Mouse (Mus musculus): Measurements from ENCODE around the gene Pbrm1.

Pbrm1 gene

DNA sequence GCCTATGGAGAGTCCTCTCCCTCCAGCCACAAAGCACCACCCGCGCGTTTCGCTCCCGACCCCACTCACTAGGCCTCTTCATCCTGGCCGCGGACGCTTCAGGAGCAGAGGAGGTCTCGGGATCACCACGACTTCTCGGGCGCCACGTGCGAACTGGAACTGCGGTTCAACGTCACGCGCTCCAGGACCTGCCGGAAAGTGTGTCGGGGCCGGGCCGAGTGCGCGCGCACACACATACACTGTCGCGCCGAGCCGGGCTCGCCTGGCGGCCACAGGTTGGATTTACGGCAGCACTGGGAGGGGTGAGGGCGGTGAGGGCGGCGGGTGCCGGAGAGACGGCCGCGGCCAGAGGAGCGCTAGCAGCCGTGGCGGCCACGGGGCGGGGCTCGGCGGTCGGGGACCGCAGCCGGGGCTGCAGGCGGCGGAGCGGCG, at the start of gene Pbrm1, which contains the start of gene Gnl3:
TSS of gene Pbrm1 (plus strand) at position 279 of the 432 bp plus-strand sequence.
TSS of gene Gnl3 (minus strand) at position 293 of the 432 bp plus-strand sequence.
- peak; percentile 96 for DNase-seq

DNA sequence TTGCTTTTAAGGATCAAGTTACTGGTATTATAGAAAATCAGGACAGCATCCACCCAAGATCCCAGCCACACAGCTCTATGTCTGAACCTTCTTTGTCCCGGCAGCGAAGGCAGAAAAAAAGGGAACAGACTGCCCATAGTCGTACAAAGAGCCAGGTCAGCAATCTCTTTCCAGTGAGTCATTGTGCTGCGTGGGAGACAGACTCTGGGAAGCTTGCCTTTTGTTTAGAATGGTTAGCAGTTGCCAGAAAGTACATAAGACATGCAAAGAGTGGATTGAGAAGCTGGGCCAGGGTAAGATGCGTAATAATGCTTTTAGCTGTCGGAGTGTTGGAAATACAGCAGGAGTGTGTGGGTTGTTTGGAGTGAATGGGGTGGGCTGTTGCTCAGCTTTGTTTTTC, 44.7 kb upstream of the Pbrm1 start:
- DNase-seq: no peak

DNA sequence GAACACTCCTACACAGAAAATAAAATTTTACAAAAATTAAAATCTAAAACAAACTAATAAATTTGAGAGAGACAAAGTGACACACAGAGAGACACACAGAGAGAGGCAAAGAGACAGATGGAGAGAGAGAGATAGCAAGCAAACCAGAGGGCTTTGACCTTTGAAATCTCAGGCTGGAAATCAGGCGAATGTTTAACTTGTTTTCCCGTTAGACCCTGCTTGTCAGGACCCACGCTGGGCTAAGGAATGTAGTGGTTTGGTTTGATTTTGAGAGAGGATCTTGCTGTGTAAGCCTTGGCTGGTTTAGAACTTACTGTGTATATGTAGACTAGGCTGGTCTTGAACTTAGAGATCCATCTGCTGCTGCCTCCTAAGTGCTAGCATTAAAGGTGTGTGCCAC, 42.7 kb upstream of the Pbrm1 start:
- DNase-seq: no peak

DNA sequence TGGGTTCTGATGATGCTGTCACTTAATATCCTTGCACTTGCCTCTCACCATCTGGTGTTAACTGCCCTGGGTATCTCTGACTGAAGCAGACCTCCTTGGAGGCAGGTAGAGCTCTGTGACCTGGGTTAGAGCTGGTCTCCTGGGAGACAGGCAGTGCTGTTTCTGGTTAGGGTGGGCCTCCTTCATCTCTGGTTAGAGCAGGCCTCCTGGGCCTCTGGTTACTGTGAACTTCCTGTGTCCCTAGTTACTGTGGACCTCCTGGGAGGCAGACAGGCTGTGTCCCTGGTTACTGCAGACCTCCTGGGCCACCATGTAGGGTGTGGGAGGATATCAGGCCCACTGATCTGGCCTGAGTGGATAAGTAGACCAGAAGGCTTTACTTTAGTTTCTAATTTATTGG, 22.5 kb upstream of the Pbrm1 start:
- DNase-seq: no peak

DNA sequence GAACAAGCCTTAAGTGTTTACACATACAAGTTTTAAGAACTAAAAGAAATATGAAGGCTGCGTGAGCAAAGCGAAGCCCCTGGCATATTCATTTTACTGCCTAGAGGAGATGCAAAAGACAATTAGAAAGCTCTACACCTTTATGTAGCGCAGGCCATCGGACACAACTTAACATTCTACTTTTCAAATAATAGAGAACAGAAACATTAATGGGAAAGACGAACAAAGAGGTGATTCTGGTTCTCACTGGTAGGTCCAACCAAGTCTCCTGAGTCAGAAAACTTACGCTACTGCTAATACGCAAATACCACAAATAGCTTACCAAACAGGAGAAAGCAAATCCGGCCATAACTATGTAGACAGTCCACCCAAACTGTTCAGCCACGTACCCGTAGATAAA, 18.6 kb upstream of the Pbrm1 start:
- no peak for DNase-seq

DNA sequence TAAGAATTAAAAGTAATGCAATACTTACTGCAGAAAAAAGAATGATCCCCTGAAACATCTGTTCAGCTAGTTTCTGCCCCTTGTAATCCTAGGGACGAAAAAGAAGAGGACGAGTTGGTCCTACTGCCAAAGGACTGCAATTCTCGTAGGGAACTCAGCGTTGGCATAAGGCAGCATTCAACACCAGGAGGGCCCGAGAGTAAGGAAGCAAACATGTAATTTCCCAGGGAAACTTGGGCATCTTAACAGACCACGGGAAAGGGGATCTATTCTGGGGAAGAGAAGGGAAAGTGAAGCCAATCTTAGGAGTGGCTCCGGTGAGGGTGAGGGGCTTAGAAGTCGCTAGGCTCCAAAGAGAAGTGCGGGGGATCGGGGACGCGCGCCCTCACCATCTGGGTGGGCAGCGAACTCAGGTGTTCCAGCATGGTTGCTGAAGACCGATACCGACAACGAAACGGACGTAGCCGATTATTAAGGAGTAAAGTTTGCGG, 18.1 kb upstream of the Pbrm1 start:
- no peak for DNase-seq

DNA sequence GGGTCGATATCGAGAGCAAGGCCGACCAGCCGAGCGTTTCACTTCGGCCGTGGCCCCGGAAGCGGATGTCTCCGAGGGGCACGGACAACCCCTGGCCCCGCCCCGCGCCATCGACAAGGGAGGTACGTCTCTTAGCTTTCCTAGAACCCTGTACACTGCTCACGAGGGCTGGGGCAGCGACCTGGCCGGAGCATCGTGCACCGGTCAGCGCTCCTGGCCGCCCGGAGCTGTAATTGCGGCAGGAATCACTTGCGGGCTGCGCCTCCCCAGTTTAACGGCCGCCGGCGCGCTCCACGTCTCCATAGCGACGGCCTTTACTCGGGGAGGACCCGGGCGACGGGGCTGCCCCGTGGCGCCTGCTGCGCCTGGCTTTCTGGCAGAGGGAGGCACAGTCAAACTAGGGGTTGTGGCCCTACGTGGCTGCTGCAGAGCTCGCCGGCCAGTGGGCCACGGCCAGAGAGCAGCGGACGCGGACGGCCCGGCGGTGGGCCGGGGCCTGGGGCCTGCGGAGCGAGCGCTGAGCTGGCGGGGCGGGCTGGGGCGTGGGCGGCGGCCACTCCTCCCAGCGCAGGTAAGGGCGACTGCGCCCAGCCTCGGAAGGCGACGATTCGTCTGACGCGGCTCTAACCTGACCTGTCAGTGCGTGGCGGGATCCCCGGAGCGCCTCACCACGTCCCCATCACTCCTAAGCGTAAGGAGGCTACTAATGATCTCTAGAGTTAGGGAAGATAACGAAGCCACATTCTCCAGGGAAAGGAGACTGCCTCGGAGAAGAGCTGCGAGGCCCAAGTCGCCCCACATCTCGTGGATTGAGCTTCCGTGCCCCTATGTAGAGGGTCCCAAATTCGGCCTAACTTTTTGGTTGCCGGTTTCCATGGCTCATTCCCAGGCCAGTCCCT, 17.4 kb upstream of the Pbrm1 start, which contains the start of the genes Glt8d1 and Spcs1:
TSS of gene Glt8d1 (plus strand) at position 94 of the 899 bp plus-strand sequence.
TSS of gene Spcs1 (minus strand) at position 366 of the 899 bp plus-strand sequence.
- peak; percentile 89 for DNase-seq

DNA sequence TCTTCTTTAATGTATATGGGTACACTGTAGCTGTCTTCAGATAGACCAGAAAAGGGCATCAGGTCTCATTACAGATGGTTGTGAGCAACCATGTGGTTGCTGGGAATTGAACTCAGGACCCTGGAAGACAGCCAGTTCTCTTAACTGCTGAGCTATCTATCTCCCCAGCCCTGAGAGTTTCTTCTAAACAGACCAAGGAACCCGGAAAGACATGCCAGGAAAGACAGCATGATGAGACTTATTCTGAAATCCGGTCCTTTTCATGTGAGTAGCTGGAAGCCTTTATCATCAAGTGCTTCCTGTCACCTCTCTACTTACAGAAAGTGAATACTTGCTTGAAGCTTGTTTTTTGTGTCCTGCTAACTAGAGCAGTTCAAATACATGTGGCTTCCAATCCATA, 14.4 kb upstream of the Pbrm1 start:
- no peak for DNase-seq

DNA sequence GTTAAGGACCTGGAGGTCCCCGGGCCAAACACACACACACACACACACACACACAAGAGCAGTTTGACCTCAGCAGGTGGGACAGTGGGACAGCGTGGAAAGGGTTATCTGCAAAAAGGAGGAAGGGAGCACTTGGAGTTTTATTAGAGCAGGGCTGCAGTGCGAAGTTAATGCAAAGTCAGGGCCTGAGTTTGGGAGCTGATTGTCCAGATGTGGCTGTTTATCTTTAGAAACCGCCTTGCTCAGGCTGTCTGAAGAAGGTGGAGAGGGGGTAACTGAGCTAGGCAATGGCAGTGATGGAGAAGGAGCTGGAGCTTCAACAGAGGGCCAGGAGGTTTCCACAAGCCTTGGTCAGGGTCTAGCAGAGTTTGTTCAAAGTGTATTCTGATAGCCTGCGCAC, 12.2 kb upstream of the Pbrm1 start:
- DNase-seq: no peak

DNA sequence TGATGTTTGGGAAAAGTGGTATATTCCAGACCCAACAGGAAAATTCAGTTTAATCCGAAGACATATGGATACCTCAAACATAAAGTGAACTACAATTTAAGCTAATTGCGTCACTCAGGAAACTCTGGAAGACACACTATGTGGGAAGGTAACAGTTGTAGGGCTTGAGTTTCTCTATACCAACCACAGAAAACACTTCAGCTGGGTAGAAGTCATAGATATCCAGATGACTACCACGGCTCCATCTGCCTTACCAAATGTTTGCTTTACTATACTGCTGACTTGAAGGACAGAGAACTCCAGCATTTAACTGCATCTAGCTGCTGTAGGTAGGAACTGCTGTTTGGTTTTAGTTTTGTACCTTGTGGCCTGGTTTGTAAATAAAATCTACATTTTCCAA, 7.3 kb upstream of the Pbrm1 start:
- no peak for DNase-seq

DNA sequence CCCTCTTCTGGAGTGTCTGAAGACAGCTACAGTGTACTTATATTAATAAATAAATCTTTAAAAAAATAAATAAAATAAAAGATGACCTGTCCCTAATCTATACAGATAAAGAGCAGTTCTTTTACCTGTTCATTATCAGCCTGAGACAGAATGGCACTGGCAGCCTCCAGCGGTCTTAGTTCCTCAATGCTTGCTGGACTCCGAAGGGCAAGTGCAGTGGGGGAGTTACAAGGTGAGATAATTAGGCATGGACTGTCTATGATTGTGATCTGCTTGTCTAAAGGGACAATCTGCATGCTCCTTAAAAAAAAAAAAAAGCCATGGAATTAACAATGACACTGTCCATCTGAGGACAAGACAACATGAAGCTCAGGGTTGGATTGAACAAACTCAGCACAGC, 5.0 kb upstream of the Pbrm1 start:
- no peak for DNase-seq

DNA sequence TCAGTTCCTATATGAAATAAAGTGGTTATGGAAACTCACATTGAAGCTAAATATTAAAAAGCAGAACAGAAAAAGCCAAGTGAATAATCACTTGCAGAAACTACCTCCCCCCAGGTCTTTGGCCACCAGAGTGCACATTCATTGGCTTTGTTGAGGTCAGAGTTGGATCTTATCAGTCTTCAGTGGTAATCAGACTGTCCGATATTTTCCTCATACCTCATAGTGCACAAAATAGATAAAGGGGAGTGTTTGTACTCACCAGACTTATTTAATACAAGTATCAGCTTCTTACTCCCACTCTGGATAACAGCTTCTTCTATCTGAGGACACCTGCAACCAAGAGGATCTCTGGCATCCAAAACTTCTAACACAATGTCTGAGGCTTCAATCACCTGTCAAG, 2.9 kb upstream of the Pbrm1 start:
- no peak for DNase-seq

DNA sequence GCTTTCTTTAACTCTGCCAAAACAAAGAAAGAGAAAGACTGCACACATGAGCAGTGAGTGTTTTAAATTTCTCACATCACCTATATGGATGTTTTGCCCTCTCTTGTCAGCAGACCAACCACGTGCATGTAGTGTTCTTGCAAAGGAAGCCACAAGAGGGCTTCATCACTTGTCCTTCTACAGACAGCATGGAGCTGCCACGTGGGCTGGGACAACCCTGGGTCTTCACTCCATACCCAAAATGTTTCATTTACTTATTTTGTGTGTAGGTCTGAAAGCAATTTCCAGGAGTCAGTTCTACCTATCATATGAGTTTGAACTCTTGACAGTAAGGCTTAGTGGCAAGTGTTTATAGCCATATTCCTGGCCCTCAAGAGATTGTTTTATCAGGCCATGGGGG, 1.1 kb upstream of the Pbrm1 start:
- DNase-seq: peak; percentile 18

DNA sequence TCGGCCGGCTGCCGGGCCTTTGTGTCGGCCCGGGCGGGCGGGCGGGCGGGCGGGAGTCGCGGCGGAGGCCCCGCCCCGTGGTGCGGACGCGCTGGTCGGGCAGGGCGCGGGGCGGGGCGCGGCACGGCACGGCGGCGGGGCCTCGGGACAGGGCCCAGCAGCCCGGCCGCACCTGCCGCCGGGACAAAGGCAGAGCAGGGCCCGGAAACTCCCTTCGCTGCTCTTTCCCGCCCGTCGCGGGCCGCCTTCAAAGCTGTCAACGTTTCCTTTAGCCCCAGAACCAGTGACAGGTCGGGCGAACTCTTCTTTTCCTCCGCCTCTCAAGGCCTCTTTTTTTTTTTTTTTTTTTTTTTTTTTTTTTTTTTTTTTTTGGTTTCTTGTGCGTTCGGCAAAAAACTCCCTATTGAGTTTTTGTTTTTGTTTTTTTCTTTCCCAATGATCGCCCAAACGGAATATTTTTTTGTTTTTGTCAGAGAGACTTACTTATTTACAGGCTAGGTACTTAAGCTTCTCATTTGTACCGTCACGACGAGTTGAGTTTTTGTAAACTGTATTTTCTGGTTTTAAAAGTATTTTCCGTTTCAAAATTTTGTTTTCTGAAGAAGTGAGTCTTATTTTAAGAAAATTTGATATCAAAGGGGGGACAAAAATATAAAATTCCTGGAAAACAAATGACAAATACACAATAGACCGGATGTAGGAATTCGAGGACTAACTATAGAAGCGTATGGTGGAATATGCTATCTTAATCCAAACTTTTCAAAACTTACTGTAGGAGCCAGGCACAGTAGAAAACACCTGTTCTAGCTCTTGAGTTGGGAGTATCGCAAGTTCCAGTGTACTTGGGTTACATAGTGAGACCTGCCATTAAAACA, 630 bp downstream of the Pbrm1 start:
- DNase-seq: peak; percentile 87

DNA sequence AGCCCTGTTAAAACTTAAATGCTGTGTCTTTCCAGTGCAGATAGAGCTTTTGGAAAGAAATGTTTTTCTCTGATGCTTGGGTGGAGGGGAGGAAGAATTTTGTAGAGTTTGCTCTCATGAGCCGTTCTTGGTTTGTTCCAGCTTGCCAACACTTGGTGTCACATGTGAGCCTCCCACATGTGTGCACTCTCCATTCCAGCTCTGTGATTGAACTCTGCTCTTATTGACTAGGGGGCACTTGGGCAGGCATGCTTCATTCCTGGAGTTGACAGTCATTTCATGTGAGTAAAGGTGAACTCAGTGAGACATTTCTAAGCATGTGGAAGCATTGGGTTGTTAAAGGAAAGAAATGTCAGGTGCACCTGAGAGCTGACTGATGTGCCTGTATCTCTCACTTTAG, 3.6 kb downstream of the Pbrm1 start:
- DNase-seq: no peak

DNA sequence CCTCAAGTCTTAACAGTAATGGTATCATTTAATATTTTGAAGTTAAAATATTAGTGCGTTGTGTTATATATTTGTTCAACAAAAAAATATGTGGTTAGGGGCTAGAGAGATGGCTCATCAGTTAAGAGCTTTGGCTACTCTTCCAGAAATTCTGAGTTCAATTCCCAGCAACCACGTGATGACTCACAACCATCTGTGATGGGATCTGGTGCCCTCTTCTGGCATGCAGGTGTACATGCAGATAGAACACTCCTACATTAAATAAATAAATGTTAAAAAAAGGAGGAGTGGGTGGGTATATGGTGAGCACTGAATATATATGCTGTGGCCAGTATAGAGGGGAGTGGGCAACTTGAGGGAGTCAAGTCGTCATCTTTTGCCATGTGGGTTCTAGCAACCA, 6.8 kb downstream of the Pbrm1 start:
- DNase-seq: peak; percentile 28

DNA sequence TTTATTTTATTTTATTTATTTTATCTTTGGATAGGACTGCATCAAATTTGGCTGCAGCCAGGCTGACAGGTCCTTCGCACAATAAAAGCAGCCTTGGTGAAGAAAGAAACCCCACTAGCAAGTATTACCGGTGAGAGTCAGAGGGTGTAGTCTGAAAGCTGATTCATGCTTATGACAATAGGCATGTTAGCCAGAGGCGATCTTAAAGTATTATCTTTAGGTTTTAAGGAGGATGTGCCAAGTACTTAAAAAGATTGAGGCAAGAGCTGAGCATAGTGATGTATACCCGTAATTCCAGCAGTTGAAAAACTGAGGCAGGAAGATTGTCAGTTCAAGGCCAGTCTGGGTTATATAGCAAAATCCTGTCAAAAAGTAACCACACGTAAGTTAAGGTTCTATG, 26.4 kb downstream of the Pbrm1 start:
- DNase-seq: no peak

DNA sequence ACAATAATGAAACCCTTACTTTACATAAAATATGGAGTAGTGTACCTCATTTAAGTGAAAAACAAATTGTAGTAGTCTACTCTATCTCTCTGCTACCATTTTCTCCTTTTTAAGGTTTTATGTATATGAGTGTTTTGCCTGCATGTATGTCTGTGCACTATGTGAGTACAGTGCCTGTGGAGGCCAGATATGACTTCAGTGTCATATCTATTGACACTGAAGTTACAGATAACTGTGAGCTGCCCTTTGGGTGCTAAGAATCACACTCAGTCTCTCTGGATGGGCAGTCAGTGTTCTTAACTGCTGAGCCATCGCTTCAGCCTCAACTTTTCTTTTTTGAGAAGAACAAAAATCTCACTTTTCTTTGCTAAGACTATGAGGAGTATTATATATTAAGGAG, 26.9 kb downstream of the Pbrm1 start:
- DNase-seq: no peak

DNA sequence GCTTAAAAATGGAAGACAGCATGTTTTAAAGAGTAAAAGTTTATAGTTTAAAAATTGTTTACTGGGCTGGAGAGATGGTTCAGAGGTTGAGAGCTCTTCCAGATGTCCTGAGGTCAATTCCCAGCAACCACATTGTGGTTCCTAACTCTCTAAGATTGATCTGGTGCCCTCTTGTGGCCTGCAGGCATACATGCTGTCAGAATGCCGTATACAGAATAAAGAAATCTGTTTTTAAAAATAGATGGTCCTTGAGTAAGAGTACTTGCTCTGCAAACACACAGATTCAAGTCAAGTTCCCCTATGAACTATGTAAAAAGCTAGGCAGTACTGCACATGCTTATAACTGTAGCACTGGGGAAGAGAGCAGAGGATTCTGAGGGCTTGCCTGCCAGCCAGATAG, 43.3 kb downstream of the Pbrm1 start:
- no peak for DNase-seq

DNA sequence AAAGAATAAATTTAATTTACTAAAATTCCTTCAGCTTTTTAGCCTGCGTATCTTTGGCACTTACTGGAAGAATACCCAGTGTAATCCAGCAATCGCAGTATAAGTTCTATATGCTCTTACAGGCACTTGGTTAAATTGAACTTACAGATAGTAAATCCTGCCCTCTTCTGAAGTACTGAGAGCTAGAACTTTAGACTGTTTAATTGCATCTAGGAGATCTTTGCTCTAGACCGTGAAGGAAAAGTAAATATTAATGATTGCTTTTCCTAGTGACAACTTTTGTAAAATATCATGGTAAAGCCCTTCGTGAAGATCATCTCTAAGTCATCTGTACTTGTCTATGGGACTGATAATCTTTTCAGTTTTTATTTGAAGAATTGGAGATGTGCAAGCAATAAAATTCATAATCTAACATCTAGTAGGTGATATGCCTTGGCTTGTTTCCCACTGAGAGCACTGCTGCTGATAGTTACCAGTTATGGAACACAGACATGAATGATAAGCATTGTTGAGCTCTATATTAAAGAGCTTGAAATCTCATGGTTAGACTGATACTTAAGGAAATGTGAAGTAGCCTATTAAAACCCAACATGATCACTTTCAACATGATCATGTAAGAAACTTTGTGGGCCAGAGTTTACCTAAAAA, 50.3 kb downstream of the Pbrm1 start:
- no peak for DNase-seq

DNA sequence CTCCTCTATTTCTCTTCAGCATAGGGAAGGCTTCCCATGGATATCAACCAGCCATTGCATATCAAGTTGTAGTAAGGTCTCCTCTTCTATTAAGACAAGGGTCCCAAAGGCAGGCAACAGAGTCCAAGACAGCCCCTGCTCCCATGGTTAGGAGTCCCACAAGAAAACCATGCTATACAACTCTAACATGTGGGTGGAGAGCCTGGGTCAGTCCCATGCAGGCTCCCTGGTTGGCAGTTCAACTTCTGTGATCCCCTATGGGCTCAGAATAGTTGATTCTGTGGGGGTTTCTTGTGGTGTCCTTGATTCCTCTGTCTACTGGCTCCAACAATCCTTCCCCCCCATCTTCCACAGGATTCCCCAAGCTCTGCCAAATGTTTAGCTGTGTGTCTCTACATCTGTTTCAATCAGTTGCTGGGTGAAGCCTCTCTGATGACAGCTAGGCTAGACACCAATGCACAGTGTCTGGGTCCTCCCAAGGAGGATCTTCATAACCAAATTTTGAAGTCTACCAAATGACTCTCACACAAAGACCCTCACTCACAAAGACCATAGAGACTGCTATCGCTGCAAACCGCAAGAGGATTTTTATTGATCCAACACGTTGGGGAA, 59.8 kb downstream of the Pbrm1 start:
- DNase-seq: no peak

DNA sequence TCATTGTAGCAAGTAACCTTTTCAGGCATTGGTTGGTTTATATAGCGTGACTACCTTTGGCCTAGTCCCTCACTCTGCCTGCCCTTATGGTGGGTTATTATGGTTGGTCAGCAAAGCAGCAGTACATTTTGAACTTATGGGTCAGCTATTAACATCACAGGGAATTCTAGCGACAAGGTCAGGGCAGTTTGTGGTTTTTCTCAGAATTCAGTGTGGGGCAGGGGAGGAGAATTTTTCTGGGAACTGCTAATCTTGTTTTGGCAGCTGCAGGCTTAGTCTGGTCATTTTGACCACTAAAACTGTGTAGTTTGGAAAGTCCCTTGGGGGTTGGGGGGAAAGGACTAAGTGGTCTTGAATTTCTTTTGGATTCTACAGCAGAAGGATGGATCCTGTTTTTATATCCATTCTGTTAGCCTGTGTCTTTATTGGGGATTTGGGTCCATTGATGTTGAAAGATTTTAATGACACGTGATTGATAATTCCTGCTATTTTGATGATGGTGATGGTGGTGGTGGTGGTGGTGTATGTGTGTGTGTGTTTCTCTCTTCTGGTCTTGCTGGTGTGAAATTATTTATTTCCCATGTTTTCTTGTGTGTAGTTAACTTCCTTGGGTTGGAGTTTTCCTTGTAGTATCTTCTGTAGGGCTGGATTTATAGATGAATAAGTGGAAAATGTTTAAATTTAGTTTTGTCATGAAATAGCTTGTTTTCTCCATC, 60.5 kb downstream of the Pbrm1 start:
- DNase-seq: no peak
